In genomic region chr2:126053657-126054056, GRCm38 (mm10) we compare ENCODE assay signal across 31 mouse cellular contexts. TPM values are rescaled to one million over a fixed set of nuclear protein-coding genes. Genes with fewer than 3 reads are reported as not detected.
A peak's percentile ranks its signal among the peaks of the same experiment; 100 is the strongest.
DNase-seq lines count a peak whose midpoint lies in the region; ATAC-seq and TF ChIP-seq lines count a peak whose summit lies in the region.
"Had no signal": no experiment of that assay in that cellular context is flagged by ENCODE, and none has a peak within 500 bp of the region (broad histone marks: within the 10 kb centered on the region; RNA-seq: fewer than 3 reads in every experiment).

No protein-coding gene starts in this region.

- DNase-seq in heart, postnatal 4 days: no peak
- DNase-seq in NIH3T3 (ENCODE audit: low read depth): peak; percentile 54
- DNase-seq in embryonic facial prominence, embryonic 14.5 days (ENCODE audit: low spot score): peak; percentile 47
- DNase-seq in limb, embryonic 14.5 days (ENCODE audit: low spot score): no peak
- no peak for DNase-seq in left cerebral cortex, postnatal 25 days (ENCODE audit: low spot score in 2 of 2)
- no peak for DNase-seq in thymus, postnatal 25 days
- DNase-seq: adrenal gland, postnatal 25 days; cerebellum, adult 11-12 months; cerebellum, adult 9-11 months; gastrocnemius, postnatal 14 days; heart, postnatal 14 days; kidney, adult 18-20 months; kidney, postnatal 36 days; left cerebral cortex, postnatal 4 days; liver, postnatal 0 days; lung, postnatal 10 days had no signal

- 0 out of 2 replicates have a peak overlapping the region, but pooled peaks have one; percentile 7 for H3K4me2 ChIP-seq in heart, embryonic 15.5 days
- no peak overlapping the region for H3K4me2 ChIP-seq in embryonic facial prominence, embryonic 14.5 days (ENCODE audit: low read depth, low read length)
- no peak overlapping the region for H3K4me2 ChIP-seq in limb, embryonic 14.5 days (replicated peaks; ENCODE audit: low read depth, low read length, severe bottlenecking)
- H3K4me2 ChIP-seq: embryonic facial prominence, embryonic 15.5 days; heart, embryonic 11.5 days; kidney, embryonic 15.5 days; liver, embryonic 12.5 days; neural tube, embryonic 13.5 days had no signal

- H3K4me1 ChIP-seq in heart, embryonic 15.5 days (replicated peaks): peaks cover 8% of the 10 kb centered on the region
- no peaks in the 10 kb centered on the region for H3K4me1 ChIP-seq in embryonic facial prominence, embryonic 14.5 days (ENCODE audit: control insufficient read depth, insufficient read depth, low read length)
- no peaks in the 10 kb centered on the region for H3K4me1 ChIP-seq in limb, embryonic 14.5 days (ENCODE audit: control insufficient read depth, insufficient read depth, low read length)
- H3K4me1 ChIP-seq: embryonic facial prominence, embryonic 15.5 days; liver, embryonic 12.5 days; neural tube, embryonic 13.5 days had no signal

- no peaks in the 10 kb centered on the region for H3K9me3 ChIP-seq in heart, embryonic 15.5 days (replicated peaks)
- no peaks in the 10 kb centered on the region for H3K9me3 ChIP-seq in embryonic facial prominence, embryonic 14.5 days (ENCODE audit: control insufficient read depth, low read length)
- no peaks in the 10 kb centered on the region for H3K9me3 ChIP-seq in limb, embryonic 14.5 days (ENCODE audit: control insufficient read depth, low read length)
- H3K9me3 ChIP-seq: embryonic facial prominence, embryonic 15.5 days; kidney, embryonic 15.5 days; liver, embryonic 12.5 days; midbrain, embryonic 10.5 days; neural tube, embryonic 13.5 days had no signal

- H3K27me3 ChIP-seq in heart, embryonic 15.5 days: no peaks in the 10 kb centered on the region
- H3K27me3 ChIP-seq in embryonic facial prominence, embryonic 14.5 days (replicated peaks; ENCODE audit: control insufficient read depth, insufficient read depth, low read length): no peaks in the 10 kb centered on the region
- H3K27me3 ChIP-seq in limb, embryonic 14.5 days (ENCODE audit: control insufficient read depth, insufficient read depth, low read length): no peaks in the 10 kb centered on the region
- H3K27me3 ChIP-seq: embryonic facial prominence, embryonic 15.5 days; kidney, embryonic 15.5 days; liver, embryonic 12.5 days; neural tube, embryonic 13.5 days had no signal

- no peak for ATAC-seq in heart, embryonic 15.5 days (replicated peaks; ENCODE audit: insufficient number of reproducible peaks, insufficient read depth, low FRiP score, low read depth)
- ATAC-seq in embryonic facial prominence, embryonic 14.5 days (ENCODE audit: low read depth): no peak
- ATAC-seq in limb, embryonic 14.5 days (ENCODE audit: low FRiP score, low read depth): peak; percentile 63
- ATAC-seq: CD4-positive, CD25-positive, alpha-beta regulatory T cell, adult 4 months; forebrain, embryonic 14.5 days; hindbrain, embryonic 16.5 days; liver, embryonic 12.5 days; liver, postnatal 0 days had no signal

- no peak overlapping the region for H3K27ac ChIP-seq in heart, embryonic 15.5 days
- no peak overlapping the region for H3K27ac ChIP-seq in embryonic facial prominence, embryonic 14.5 days (replicated peaks; ENCODE audit: low read depth, low read length)
- no peak overlapping the region for H3K27ac ChIP-seq in limb, embryonic 14.5 days (replicated peaks; ENCODE audit: low read depth, low read length)
- H3K27ac ChIP-seq: embryonic facial prominence, embryonic 15.5 days; kidney, embryonic 15.5 days; layer of hippocampus, adult 2 months; left cerebral cortex, adult 2 months; liver, embryonic 12.5 days; macrophage; neural tube, embryonic 13.5 days had no signal

- no peaks in the 10 kb centered on the region for H3K36me3 ChIP-seq in heart, embryonic 15.5 days
- no peaks in the 10 kb centered on the region for H3K36me3 ChIP-seq in embryonic facial prominence, embryonic 14.5 days (ENCODE audit: control insufficient read depth, insufficient read depth, low read length)
- H3K36me3 ChIP-seq in limb, embryonic 14.5 days (ENCODE audit: control insufficient read depth, insufficient read depth, low read length): no peaks in the 10 kb centered on the region
- H3K36me3 ChIP-seq: embryonic facial prominence, embryonic 15.5 days; kidney, embryonic 15.5 days; liver, embryonic 12.5 days; midbrain, embryonic 10.5 days; neural tube, embryonic 13.5 days had no signal

- no peak overlapping the region for H3K9ac ChIP-seq in heart, embryonic 15.5 days
- no peak overlapping the region for H3K9ac ChIP-seq in embryonic facial prominence, embryonic 14.5 days (ENCODE audit: low read depth, low read length)
- H3K9ac ChIP-seq in limb, embryonic 14.5 days (ENCODE audit: low read depth, low read length, severe bottlenecking): no peak overlapping the region
- H3K9ac ChIP-seq: embryonic facial prominence, embryonic 15.5 days; kidney, embryonic 15.5 days; liver, embryonic 12.5 days; liver, postnatal 0 days; neural tube, embryonic 13.5 days had no signal

- no peak for TF ChIP-seq POLR2A in limb, embryonic 14.5 days (IDR thresholded peaks at IDR 0.05; ENCODE audit: borderline replicate concordance, extremely low read depth, insufficient read depth, insufficient read length)

- intact Hi-C loops in left cerebral cortex, postnatal 25 days (cut with DNase I): no loop called here

- H3K4me3 ChIP-seq in heart, embryonic 15.5 days: no peak overlapping the region
- H3K4me3 ChIP-seq in embryonic facial prominence, embryonic 14.5 days (ENCODE audit: low read depth, low read length): no peak overlapping the region
- H3K4me3 ChIP-seq in limb, embryonic 14.5 days (replicated peaks; ENCODE audit: low read length): no peak overlapping the region
- H3K4me3 ChIP-seq: embryonic facial prominence, embryonic 15.5 days; kidney, embryonic 15.5 days; layer of hippocampus, adult 2 months; left cerebral cortex, adult 2 months; liver, embryonic 12.5 days; midbrain, embryonic 10.5 days; neural tube, embryonic 13.5 days had no signal

- WGBS in heart, embryonic 15.5 days: 39% methylated on average over 5 of the region's 5 CpGs
- WGBS in embryonic facial prominence, embryonic 14.5 days: 45% methylated on average over 5 of the region's 5 CpGs
- WGBS in limb, embryonic 14.5 days: 68% methylated on average over 5 of the region's 5 CpGs

RNA-seq across cellular contexts. Expression of gene Fgf7, which starts 19.2 kb away (rescaled TPM):
- polyA plus RNA-seq in heart, embryonic 15.5 days (2015; fragmentation: Nextera tagmentation; extraction: Ambion mirVana): 1.2 and 2.4 TPM in 2 replicates
- under 1 TPM; 0.55 to 0.59 TPM for total RNA-seq in heart, postnatal 4 days (2021)
- 16.1 and 17.6 TPM in 2 replicates for polyA plus RNA-seq in embryonic facial prominence, embryonic 14.5 days (2014; fragmentation: Nextera tagmentation; extraction: Ambion mirVana)
- polyA plus RNA-seq in limb, embryonic 14.5 days (2012; rRNA removed): 11.8 and 13.2 TPM in 2 replicates
- polyA plus RNA-seq in limb, embryonic 14.5 days (2014; fragmentation: Nextera tagmentation; extraction: Ambion mirVana): 13.1 and 15.7 TPM in 2 replicates
- total RNA-seq in left cerebral cortex, postnatal 25 days (2021): not detected
- total RNA-seq: common myeloid progenitor, adult 5-6 weeks; granulocyte monocyte progenitor cell, adult 5-6 weeks had no signal
- polyA plus RNA-seq: CD4-positive, CD25-positive, alpha-beta regulatory T cell, adult 4 months; liver, embryonic 12.5 days; liver, postnatal 0 days had no signal

Comparison
In these comparisons a context has a peak if more than half of its experiments do, and no peak if none do; other contexts are left out.
1. DNase-seq: peak in NIH3T3 (single experiment) and embryonic facial prominence, embryonic 14.5 days (single experiment); none in heart, postnatal 4 days (single experiment), limb, embryonic 14.5 days (single experiment), left cerebral cortex, postnatal 25 days (0 of 2) and thymus, postnatal 25 days (single experiment).